Mouse (Mus musculus) embryonic facial prominence, embryonic 14.5 days (tissue): ENCODE measurements around the gene Lrrc8a. TPM values are rescaled to one million over a fixed set of nuclear protein-coding genes. Genes with fewer than 3 reads are reported as not detected.
A peak's percentile ranks its signal among the peaks of the same experiment; 100 is the strongest.

Experiments
- ATAC-seq: fragments of 200-750 bp; cut with Nextera tagmentation; 2 replicates; pipeline ENCODE4 v1.8.0; 2017; ENCODE audit warnings: low read depth, moderate number of reproducible peaks, moderate TSS enrichment
- DNase-seq: peaks from one replicate; pipeline ENCODE4 v3.0.0-alpha.2; 2015; ENCODE audit warnings: low spot score
- H3K27ac ChIP-seq: fragments of 300-500 bp; sonication (generic); replicated peaks from 2 replicates; pipeline ENCODE4 v1.5.1; 2014; ENCODE audit warnings: low read depth, mild to moderate bottlenecking, low read length, moderate library complexity
- H3K27me3 ChIP-seq: fragments of 300-500 bp; sonication (generic); replicated peaks from 2 replicates; pipeline ENCODE4 v1.6.1; 2014; ENCODE audit warnings: low read length; ENCODE audit not compliant: control insufficient read depth, insufficient read depth
- H3K36me3 ChIP-seq: fragments of 300-500 bp; sonication (generic); 2 replicates; pipeline ENCODE4 v1.6.1; 2014; ENCODE audit warnings: low read length, mixed read lengths; ENCODE audit not compliant: control insufficient read depth, insufficient read depth
- H3K4me1 ChIP-seq: fragments of 300-500 bp; sonication (generic); 2 replicates; pipeline ENCODE4 v1.6.1; 2014; ENCODE audit warnings: antibody characterized with exemption, low read length; ENCODE audit not compliant: control insufficient read depth, insufficient read depth
- H3K4me2 ChIP-seq: fragments of 300-500 bp; sonication (generic); 2 replicates; pipeline ENCODE4 v1.6.1; 2014; ENCODE audit warnings: low read depth, mild to moderate bottlenecking, low read length, moderate library complexity, mixed read lengths
- H3K4me3 ChIP-seq: fragments of 300-500 bp; sonication (generic); 2 replicates; pipeline ENCODE4 v1.5.1; 2014; ENCODE audit warnings: low read depth, mild to moderate bottlenecking, low read length
- H3K9ac ChIP-seq: fragments of 300-500 bp; sonication (generic); 2 replicates; pipeline ENCODE4 v1.6.1; 2014; ENCODE audit warnings: low read depth, mild to moderate bottlenecking, low read length, moderate library complexity, mixed read lengths
- H3K9me3 ChIP-seq: fragments of 300-500 bp; sonication (generic); 2 replicates; pipeline ENCODE4 v1.6.1; 2016; ENCODE audit warnings: low read length; ENCODE audit not compliant: control insufficient read depth
- WGBS: fragments of 180-500 bp; shearing (Covaris S2); extraction: QIAGEN DNeasy Blood & Tissue Kit; methylation state at CpG from one replicate; pipeline ENCODE4 v1.1.7; 2014; 5-methylcytosine and 5-hydroxymethylcytosine counted together
- polyA plus RNA-seq: library from polyadenylated mRNA; unstranded; fragments of >200 nt; fragmentation: Nextera tagmentation; extraction: Ambion mirVana; gene quantifications from 2 replicates; pipeline ENCODE4 v1.2.1, GENCODE M21; 2014

Gene Lrrc8a
- polyA plus RNA-seq = 39.2 and 41.3 TPM in 2 replicates

- Histone ChIP-seq H3K27me3 (no peaks in the 10 kb centered on the region), H3K4me2 (peak within 1 kb of the TSS; percentile 86), H3K9ac (peak within 1 kb of the TSS; percentile 92), H3K9me3 (no peaks in the 10 kb centered on the region), H3K4me1 (peaks cover 16% of the 10 kb centered on the region), H3K36me3 (peaks cover 29% of the 10 kb centered on the region), H3K27ac (peak within 1 kb of the TSS; percentile 90), H3K4me3 (peak within 1 kb of the TSS; percentile 86)
- ATAC-seq (peak; percentile 97), DNase-seq (peak; percentile 99)
- WGBS = under 1% methylated on average over 43 of the region's 67 CpGs
Measured at GRCm38 (mm10) chr2:30237199-30237880, at the start of gene Lrrc8a. TSS of gene Lrrc8a (plus strand) at chr2:30237715.

GRCm38 (mm10) chr2:30191790-30192580, 45.5 kb upstream of the Lrrc8a start:
- H3K4me3 ChIP-seq = no peak overlapping the region
- no peaks in the 10 kb centered on the region for H3K4me1 ChIP-seq
- 80% methylated on average over 12 of the region's 12 CpGs for WGBS
- H3K27ac ChIP-seq = no peak overlapping the region
- no peaks in the 10 kb centered on the region for H3K27me3 ChIP-seq
- H3K9ac ChIP-seq = no peak overlapping the region
- no peaks in the 10 kb centered on the region for H3K9me3 ChIP-seq
- H3K4me2 ChIP-seq = no peak overlapping the region
- ATAC-seq = no peak
- DNase-seq = no peak
- H3K36me3 ChIP-seq = no peaks in the 10 kb centered on the region

GRCm38 (mm10) chr2:30194656-30195055, 42.9 kb upstream of the Lrrc8a start:
- no peak overlapping the region for H3K4me3 ChIP-seq
- H3K4me2 ChIP-seq = no peak overlapping the region
- ATAC-seq = no peak
- 82% methylated on average over 3 of the region's 3 CpGs for WGBS
- no peaks in the 10 kb centered on the region for H3K9me3 ChIP-seq
- no peak overlapping the region for H3K27ac ChIP-seq
- no peaks in the 10 kb centered on the region for H3K36me3 ChIP-seq
- no peak for DNase-seq
- H3K4me1 ChIP-seq = no peaks in the 10 kb centered on the region
- H3K9ac ChIP-seq = no peak overlapping the region
- no peaks in the 10 kb centered on the region for H3K27me3 ChIP-seq

- H3K4me1 ChIP-seq = no peaks in the 10 kb centered on the region
Measured at GRCm38 (mm10) chr2:30198021-30198420, 39.5 kb upstream of the Lrrc8a start.

GRCm38 (mm10) chr2:30199984-30200383, 37.5 kb upstream of the Lrrc8a start:
- no peak overlapping the region for H3K4me3 ChIP-seq
- H3K9ac ChIP-seq = no peak overlapping the region
- no peak for DNase-seq
- H3K27ac ChIP-seq = no peak overlapping the region
- no peak for ATAC-seq
- no peaks in the 10 kb centered on the region for H3K9me3 ChIP-seq
- H3K4me1 ChIP-seq = peaks cover 6% of the 10 kb centered on the region
- H3K4me2 ChIP-seq = no peak overlapping the region
- WGBS = 67% methylated on average over 1 of the region's 1 CpGs
- H3K27me3 ChIP-seq = no peaks in the 10 kb centered on the region
- no peaks in the 10 kb centered on the region for H3K36me3 ChIP-seq

More at GRCm38 (mm10) chr2:30198021-30198420, 39.5 kb upstream of the Lrrc8a start:
- 68% methylated on average over 3 of the region's 4 CpGs for WGBS
- no peak overlapping the region for H3K27ac ChIP-seq
- H3K9ac ChIP-seq = no peak overlapping the region
- no peak for DNase-seq
- H3K27me3 ChIP-seq = no peaks in the 10 kb centered on the region
- no peak overlapping the region for H3K4me3 ChIP-seq
- H3K36me3 ChIP-seq = no peaks in the 10 kb centered on the region
- no peaks in the 10 kb centered on the region for H3K9me3 ChIP-seq
- ATAC-seq = no peak
- H3K4me2 ChIP-seq = no peak overlapping the region

GRCm38 (mm10) chr2:30200388-30200925, 37.1 kb upstream of the Lrrc8a start:
- ATAC-seq = no peak

GRCm38 (mm10) chr2:30203439-30203838, 34.1 kb upstream of the Lrrc8a start:
- no peak for DNase-seq
- no peak for ATAC-seq
- 77% methylated on average over 7 of the region's 7 CpGs for WGBS

More at GRCm38 (mm10) chr2:30200388-30200925, 37.1 kb upstream of the Lrrc8a start:
- Histone ChIP-seq H3K4me2 (no peak overlapping the region), H3K27me3 (no peaks in the 10 kb centered on the region), H3K4me1 (peaks cover 6% of the 10 kb centered on the region), H3K4me3 (no peak overlapping the region), H3K36me3 (no peaks in the 10 kb centered on the region), H3K9ac (no peak overlapping the region), H3K9me3 (no peaks in the 10 kb centered on the region), H3K27ac (no peak overlapping the region)
- DNase-seq = no peak
- WGBS = 80% methylated on average over 5 of the region's 5 CpGs

GRCm38 (mm10) chr2:30205255-30205628, 32.3 kb upstream of the Lrrc8a start:
- H3K36me3 ChIP-seq = no peaks in the 10 kb centered on the region
- H3K9ac ChIP-seq = peak overlapping the region; percentile 69
- peak overlapping the region; percentile 79 for H3K4me2 ChIP-seq
- H3K9me3 ChIP-seq = no peaks in the 10 kb centered on the region
- H3K4me1 ChIP-seq = peaks cover 6% of the 10 kb centered on the region
- peak overlapping the region; percentile 63 for H3K27ac ChIP-seq
- ATAC-seq (peak; percentile 81), DNase-seq (peak; percentile 73)
- 2% methylated on average over 13 of the region's 13 CpGs for WGBS
- H3K27me3 ChIP-seq = no peaks in the 10 kb centered on the region
- H3K4me3 ChIP-seq = peak overlapping the region; percentile 60

More at GRCm38 (mm10) chr2:30203439-30203838, 34.1 kb upstream of the Lrrc8a start:
- H3K4me2 ChIP-seq = no peak overlapping the region
- peaks cover 6% of the 10 kb centered on the region for H3K4me1 ChIP-seq
- H3K36me3 ChIP-seq = no peaks in the 10 kb centered on the region
- no peak overlapping the region for H3K4me3 ChIP-seq
- H3K27me3 ChIP-seq = no peaks in the 10 kb centered on the region
- no peaks in the 10 kb centered on the region for H3K9me3 ChIP-seq
- no peak overlapping the region for H3K27ac ChIP-seq
- no peak overlapping the region for H3K9ac ChIP-seq
